Mouse (Mus musculus): ENCODE measurements at regions not wholly inside any gene's neighbourhood (a gene's known extent, or its start where the extent isn't known, plus 50 kb on each side); places are given as distances from the start of the nearest gene placed in this dataset.

- DNase-seq (ENCODE audit: extremely low spot score, low spot score) = no peak
Observed at GRCm38 (mm10) chr6:15501063-15501462, 219.4 kb upstream of the Mdfic start.

DNA sequence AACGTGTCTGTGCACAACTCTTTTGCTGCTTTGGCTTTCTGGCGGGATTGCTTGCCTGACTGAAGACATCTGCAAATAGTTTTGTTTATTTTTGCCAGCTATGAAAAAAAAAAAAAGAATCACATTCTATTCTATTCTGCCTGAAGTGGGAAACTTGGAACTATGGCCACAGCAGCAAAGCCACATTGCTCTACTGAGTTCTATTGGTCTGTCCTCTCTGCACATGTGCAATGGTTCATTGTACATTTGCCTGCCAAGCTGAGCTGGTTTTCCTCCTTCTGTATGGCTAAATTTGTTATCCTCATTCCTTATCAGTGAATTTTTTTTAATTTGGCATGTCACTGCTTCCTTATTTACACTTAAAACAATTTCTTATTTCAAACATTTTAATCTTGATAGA, 211.1 kb upstream of the Mdfic start:
- no peak for DNase-seq (ENCODE audit: extremely low spot score, low spot score)

GRCm38 (mm10) chr6:15537279-15537678, 183.2 kb upstream of the Mdfic start:
- no peak for DNase-seq (ENCODE audit: extremely low spot score, low spot score)

- no peak for DNase-seq (ENCODE audit: extremely low spot score, low spot score)
Observed at GRCm38 (mm10) chr6:15541969-15542368, 178.5 kb upstream of the Mdfic start.

DNA sequence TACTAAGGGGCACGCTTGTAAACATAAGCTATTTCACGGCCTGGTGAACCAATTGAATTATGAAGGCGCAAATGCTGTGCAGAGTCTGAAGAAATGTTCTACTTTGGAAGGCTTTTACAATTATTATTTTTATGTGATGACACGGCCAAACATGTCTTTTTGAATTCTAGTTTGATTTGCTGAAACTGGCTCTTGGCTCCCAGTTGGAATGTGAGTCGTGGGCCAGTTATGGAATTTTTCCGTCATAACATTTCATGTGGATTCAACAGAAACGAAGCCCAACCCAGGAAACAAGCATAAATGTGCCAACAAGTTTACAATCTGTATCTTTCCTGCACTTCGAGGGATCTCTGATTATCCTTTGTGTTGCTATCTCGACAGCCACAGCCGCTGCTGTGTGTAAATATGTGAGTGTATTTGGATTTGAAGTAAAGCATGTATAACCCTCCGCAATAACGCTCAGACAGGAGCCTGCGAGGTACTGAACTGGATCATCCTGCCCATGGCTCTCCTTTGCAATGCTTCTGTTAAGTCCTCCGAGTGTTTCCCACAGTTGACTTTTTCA, 176.9 kb upstream of the Mdfic start:
- no peak for DNase-seq (ENCODE audit: extremely low spot score, low spot score)

- no peak for DNase-seq (ENCODE audit: extremely low spot score, low spot score)
Observed at GRCm38 (mm10) chr6:15548833-15549232, 171.6 kb upstream of the Mdfic start.

- DNase-seq (ENCODE audit: extremely low spot score, low spot score) = no peak
Observed at GRCm38 (mm10) chr6:15592780-15593179, 127.7 kb upstream of the Mdfic start.

- DNase-seq (ENCODE audit: extremely low spot score, low spot score) = no peak
Observed at GRCm38 (mm10) chr6:15597226-15597983, 123.1 kb upstream of the Mdfic start.

GRCm38 (mm10) chr6:15610208-15610607, 110.3 kb upstream of the Mdfic start:
- no peak for DNase-seq (ENCODE audit: extremely low spot score, low spot score)

DNA sequence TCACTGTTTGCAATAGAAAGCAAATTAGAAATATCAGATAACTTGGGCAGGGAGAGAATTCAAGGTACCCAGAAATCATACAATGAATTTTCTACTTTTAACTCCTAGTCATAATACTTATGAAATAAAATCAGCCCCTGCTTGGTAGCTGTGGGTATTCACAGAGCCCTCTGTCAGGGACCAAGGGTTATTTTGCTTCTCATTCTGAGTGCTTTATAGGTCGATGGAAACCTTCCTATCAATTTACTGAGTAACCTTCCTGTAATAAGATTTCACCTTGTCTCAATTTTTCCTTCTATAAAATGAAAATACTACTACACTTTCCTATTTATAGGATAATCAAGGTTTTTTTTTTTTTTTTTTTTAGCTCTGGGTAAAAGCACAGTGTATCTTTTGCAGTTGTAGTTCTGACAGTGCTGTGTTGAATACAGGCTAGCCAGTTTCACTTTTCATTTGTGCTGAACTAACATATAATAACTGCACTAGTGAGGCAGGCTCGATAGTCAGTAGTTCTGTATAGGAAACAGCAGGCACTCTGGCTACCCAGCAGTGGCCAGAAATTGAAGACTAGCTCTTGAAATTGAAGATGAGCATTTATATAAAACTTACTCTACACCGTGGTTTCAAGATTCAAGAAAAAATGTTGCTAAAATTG, 94.4 kb upstream of the Mdfic start:
- DNase-seq (ENCODE audit: extremely low spot score, low spot score) = no peak

- peak; percentile 16 for DNase-seq (ENCODE audit: extremely low spot score, low spot score)
Observed at GRCm38 (mm10) chr6:15638548-15638947, 81.9 kb upstream of the Mdfic start.

GRCm38 (mm10) chr6:15639378-15639777, 81.1 kb upstream of the Mdfic start:
- no peak for DNase-seq (ENCODE audit: extremely low spot score, low spot score)

DNA sequence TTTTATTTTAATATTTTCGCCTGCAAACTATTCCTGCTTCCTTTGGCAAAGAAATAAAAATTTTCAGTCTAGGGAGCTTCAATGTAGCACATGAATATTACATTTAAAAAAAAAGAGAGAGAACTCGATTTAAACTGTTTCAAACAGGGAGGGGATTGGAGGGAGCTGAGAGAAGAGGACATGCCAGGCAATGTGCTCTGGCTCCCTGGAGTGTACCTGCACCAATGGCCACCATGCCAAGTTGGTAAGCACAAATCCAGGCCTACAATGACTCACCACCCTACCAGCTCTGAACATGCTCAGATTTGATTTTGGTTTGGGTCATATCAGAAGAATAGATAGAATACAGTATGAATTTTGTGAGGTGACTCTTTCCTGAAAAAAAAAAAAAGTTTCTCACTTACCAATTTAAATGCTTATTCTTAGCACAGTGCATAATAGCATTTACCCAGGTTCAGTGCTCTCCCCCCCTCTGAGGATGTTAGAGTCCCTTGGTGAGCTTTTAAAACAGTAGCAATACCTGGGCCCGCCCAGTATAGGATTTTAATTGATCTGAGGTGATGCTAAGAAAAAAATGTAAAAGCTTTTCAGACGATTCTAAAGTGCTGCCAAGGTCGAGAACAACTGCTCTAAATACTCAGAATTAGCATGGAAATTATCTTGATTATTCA, 80.5 kb upstream of the Mdfic start:
- DNase-seq (ENCODE audit: extremely low spot score, low spot score) = no peak

DNA sequence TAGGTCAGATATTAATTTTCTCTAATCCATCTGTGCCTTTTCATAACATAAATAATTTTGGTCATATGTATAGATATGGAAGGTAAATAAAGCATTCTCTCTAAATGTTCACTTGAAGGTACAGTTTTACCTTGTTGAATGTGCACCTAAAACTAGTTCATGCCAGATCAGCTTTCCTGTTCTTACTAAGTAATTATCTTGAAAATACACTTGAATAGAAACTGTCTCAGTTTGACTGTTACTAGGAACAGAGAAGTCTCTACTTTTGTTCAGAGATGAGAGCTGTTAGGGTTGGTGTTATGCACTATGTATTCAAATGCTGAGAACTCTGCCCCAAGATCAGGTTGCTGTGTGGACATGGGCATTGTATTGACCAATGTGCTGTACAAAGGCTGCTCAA, 76.2 kb upstream of the Mdfic start:
- DNase-seq (ENCODE audit: extremely low spot score, low spot score) = no peak

- DNase-seq (ENCODE audit: extremely low spot score, low spot score) = no peak
Observed at GRCm38 (mm10) chr6:15647499-15647898, 73.0 kb upstream of the Mdfic start.
